Mouse (Mus musculus): ENCODE measurements around the gene Ppp1r21.

DNA sequence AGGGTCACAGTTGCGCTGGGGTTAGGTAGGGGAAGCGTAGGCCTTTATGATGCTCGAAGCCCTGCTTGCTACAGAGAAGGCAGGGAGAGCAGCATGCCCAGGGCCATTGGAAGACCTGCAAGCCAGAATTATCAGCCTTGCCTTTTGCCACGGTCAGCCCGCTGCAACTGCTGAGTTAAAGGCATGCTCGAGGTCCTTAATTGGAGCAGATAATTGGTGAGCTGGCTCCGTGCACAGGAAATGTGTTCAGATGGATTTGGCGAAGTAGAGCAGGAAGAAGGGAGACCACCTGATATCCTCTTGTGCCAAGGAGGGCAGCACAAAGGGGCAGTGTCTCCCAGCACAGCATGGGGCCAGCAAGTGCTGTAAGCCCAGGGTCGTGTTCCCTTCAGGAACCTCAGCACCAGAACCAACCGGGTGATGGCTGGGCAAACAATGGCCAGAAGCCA, 24.6 kb upstream of the Ppp1r21 start:
- TF ChIP-seq CTCF (IDR thresholded peaks at IDR 0.05; ENCODE audit: insufficient read depth, low read depth, low read length) = no peak
- no peak for TF ChIP-seq POLR2A (IDR thresholded peaks at IDR 0.05; ENCODE audit: insufficient read depth, low read depth, low read length)
